Mouse (Mus musculus) lung, embryonic 16.5 days (tissue): Measurements from ENCODE around the gene Rassf5. TPM values are rescaled to one million over a fixed set of nuclear protein-coding genes. Genes with fewer than 3 reads are reported as not detected.

ENCODE experiments used
- ATAC-seq: fragments of 200-750 bp; cut with Nextera tagmentation; 2 replicates; pipeline ENCODE4 v1.8.0; 2017; ENCODE audit warnings: low read depth, mild to moderate bottlenecking, moderate library complexity
- H3K27ac ChIP-seq: fragments of 300-500 bp; sonication (generic); 2 replicates; pipeline ENCODE4 v1.5.1; 2014; ENCODE audit warnings: mild to moderate bottlenecking, control low read depth, low read length
- H3K27me3 ChIP-seq: fragments of 300-500 bp; sonication (generic); 2 replicates; pipeline ENCODE4 v1.6.1; 2014; ENCODE audit warnings: low read depth, low read length, mixed read lengths; ENCODE audit not compliant: control insufficient read depth, insufficient read depth
- H3K36me3 ChIP-seq: fragments of 300-500 bp; sonication (generic); 2 replicates; pipeline ENCODE4 v1.6.1; 2014; ENCODE audit warnings: low read length; ENCODE audit not compliant: control insufficient read depth, insufficient read depth
- H3K4me1 ChIP-seq: fragments of 300-500 bp; sonication (generic); replicated peaks from 2 replicates; pipeline ENCODE4 v1.6.1; 2014; ENCODE audit warnings: low read length, mixed read lengths; ENCODE audit not compliant: control insufficient read depth, insufficient read depth
- H3K4me2 ChIP-seq: fragments of 300-500 bp; sonication (generic); 2 replicates; pipeline ENCODE4 v1.6.1; 2014; ENCODE audit warnings: low read depth, low read length, control low read depth
- H3K4me3 ChIP-seq: fragments of 300-500 bp; sonication (generic); 2 replicates; pipeline ENCODE4 v1.5.1; 2014; ENCODE audit warnings: mild to moderate bottlenecking, low read length, control low read depth
- H3K9ac ChIP-seq: fragments of 300-500 bp; sonication (generic); 2 replicates; pipeline ENCODE4 v1.6.1; 2014; ENCODE audit warnings: low read length, control low read depth
- H3K9me3 ChIP-seq: fragments of 300-500 bp; sonication (generic); 2 replicates; pipeline ENCODE4 v1.6.1; 2016; ENCODE audit warnings: low read length; ENCODE audit not compliant: control insufficient read depth
- WGBS: fragments of 180-500 bp; shearing (Covaris S2); extraction: QIAGEN DNeasy Blood & Tissue Kit; methylation state at CpG from one replicate; pipeline ENCODE4 v1.1.7; 2014; 5-methylcytosine and 5-hydroxymethylcytosine counted together
- polyA plus RNA-seq: library from polyadenylated mRNA; unstranded; fragments of >200 nt; fragmentation: Nextera tagmentation; extraction: Ambion mirVana; gene quantifications from 2 replicates; pipeline ENCODE4 v1.2.1, GENCODE M21; 2015

Rassf5 gene
- polyA plus RNA-seq, 1 experiment from 2014 or later: 6.1 TPM

GRCm38 (mm10) chr1:131142472-131142871 lies 102.6 kb downstream of the Rassf5 start:
- Histone ChIP-seq H3K4me1 (no peaks in the 10 kb centered on the region), H3K27ac (no peak overlapping the region), H3K4me3 (no peak overlapping the region), H3K9ac (no peak overlapping the region), H3K4me2 (no peak overlapping the region), H3K27me3 (no peaks in the 10 kb centered on the region), H3K36me3 (no peaks in the 10 kb centered on the region), H3K9me3 (no peaks in the 10 kb centered on the region; the same call in 1 of the 2 replicates)
- 83% methylated on average over 1 of the region's 1 CpGs for WGBS
- no peak for ATAC-seq

GRCm38 (mm10) chr1:131141449-131141848 lies 103.6 kb downstream of the Rassf5 start:
- no peak overlapping the region for H3K27ac ChIP-seq
- no peaks in the 10 kb centered on the region; the same call in 1 of the 2 replicates for H3K9me3 ChIP-seq
- no peaks in the 10 kb centered on the region for H3K27me3 ChIP-seq
- WGBS: 36% methylated on average over 2 of the region's 2 CpGs
- H3K4me2 ChIP-seq: no peak overlapping the region
- no peaks in the 10 kb centered on the region for H3K4me1 ChIP-seq
- H3K36me3 ChIP-seq: no peaks in the 10 kb centered on the region
- ATAC-seq: no peak
- H3K9ac ChIP-seq: no peak overlapping the region
- no peak overlapping the region for H3K4me3 ChIP-seq

- Histone ChIP-seq H3K36me3 (no peaks in the 10 kb centered on the region), H3K9me3 (no peaks in the 10 kb centered on the region; the same call in 1 of the 2 replicates), H3K9ac (no peak overlapping the region; the same call in 1 of the 2 replicates), H3K4me1 (peaks cover 2% of the 10 kb centered on the region; the same call in 1 of the 2 replicates), H3K27me3 (no peaks in the 10 kb centered on the region), H3K27ac (no peak overlapping the region), H3K4me3 (peak overlapping the region; percentile 72), H3K4me2 (peak overlapping the region; percentile 97)
- no peak for ATAC-seq
- WGBS: 58% methylated on average over 11 of the region's 11 CpGs
These were observed 105.7 kb downstream of the Rassf5 start for GRCm38 (mm10) chr1:131139102-131140095.

GRCm38 (mm10) chr1:131138191-131139016 lies 106.7 kb downstream of the Rassf5 start, which contains the start of gene Dyrk3:
Gene Dyrk3, minus strand, starts transcription at chr1:131138340.
- ATAC-seq: peak; percentile 98
- Histone ChIP-seq H3K36me3 (no peaks in the 10 kb centered on the region), H3K4me3 (peak within 1 kb of the TSS; percentile 72), H3K27me3 (no peaks in the 10 kb centered on the region), H3K9ac (peak within 1 kb of the TSS; percentile 74), H3K27ac (peak within 1 kb of the TSS; percentile 92), H3K4me1 (peaks cover 2% of the 10 kb centered on the region; the same call in 1 of the 2 replicates), H3K4me2 (peak within 1 kb of the TSS; percentile 97), H3K9me3 (no peaks in the 10 kb centered on the region)
- WGBS: 2% methylated on average over 49 of the region's 49 CpGs

GRCm38 (mm10) chr1:131137717-131138118 lies 107.3 kb downstream of the Rassf5 start:
- Histone ChIP-seq H3K4me1 (peaks cover 2% of the 10 kb centered on the region; the same call in 1 of the 2 replicates), H3K27ac (no peak overlapping the region), H3K4me2 (peak overlapping the region; percentile 97), H3K4me3 (peak overlapping the region; percentile 72), H3K9me3 (no peaks in the 10 kb centered on the region), H3K27me3 (no peaks in the 10 kb centered on the region), H3K9ac (peak overlapping the region; percentile 71), H3K36me3 (no peaks in the 10 kb centered on the region)
- WGBS: 0% methylated on average over 36 of the region's 36 CpGs
- peak; percentile 70 for ATAC-seq

- no peaks in the 10 kb centered on the region for H3K36me3 ChIP-seq
- H3K4me1 ChIP-seq: peaks cover 2% of the 10 kb centered on the region; the same call in 1 of the 2 replicates
- H3K9me3 ChIP-seq: no peaks in the 10 kb centered on the region
- 24% methylated on average over 5 of the region's 5 CpGs for WGBS
- H3K4me3 ChIP-seq: peak overlapping the region; percentile 21
- H3K27me3 ChIP-seq: no peaks in the 10 kb centered on the region
- H3K9ac ChIP-seq: no peak overlapping the region
- H3K4me2 ChIP-seq: 0 out of 2 replicates have a peak overlapping the region, but pooled peaks have one; percentile 12
- no peak for ATAC-seq
- no peak overlapping the region for H3K27ac ChIP-seq
These were observed 107.9 kb downstream of the Rassf5 start for GRCm38 (mm10) chr1:131137111-131137510.

GRCm38 (mm10) chr1:131135960-131136629 lies 109.0 kb downstream of the Rassf5 start:
- H3K9ac ChIP-seq: no peak overlapping the region
- WGBS: 68% methylated on average over 10 of the region's 10 CpGs
- H3K36me3 ChIP-seq: no peaks in the 10 kb centered on the region
- ATAC-seq: no peak
- no peaks in the 10 kb centered on the region for H3K9me3 ChIP-seq
- H3K4me2 ChIP-seq: no peak overlapping the region
- no peak overlapping the region for H3K27ac ChIP-seq
- H3K4me3 ChIP-seq: no peak overlapping the region
- peaks cover 2% of the 10 kb centered on the region; the same call in 1 of the 2 replicates for H3K4me1 ChIP-seq
- H3K27me3 ChIP-seq: no peaks in the 10 kb centered on the region

- Histone ChIP-seq H3K36me3 (no peaks in the 10 kb centered on the region), H3K9me3 (no peaks in the 10 kb centered on the region), H3K4me1 (peaks cover 2% of the 10 kb centered on the region; the same call in 1 of the 2 replicates), H3K9ac (no peak overlapping the region), H3K27me3 (no peaks in the 10 kb centered on the region), H3K4me3 (no peak overlapping the region), H3K27ac (no peak overlapping the region), H3K4me2 (no peak overlapping the region)
- 45% methylated on average over 8 of the region's 8 CpGs for WGBS
- no peak for ATAC-seq
These were observed 110.0 kb downstream of the Rassf5 start for GRCm38 (mm10) chr1:131134942-131135522.
